Mouse (Mus musculus) lung, adult 18-20 months (tissue): ENCODE results near the gene Meox1.

Experiments used
- DNase-seq, 2 experiments: peaks; one replicate each; pipeline ENCODE4 v3.0.0; 2022; ENCODE audit warnings: mixed read lengths in 2 of 2

The Meox1 gene

GRCm38 (mm10) chr11:101849286-101849685, 44.9 kb downstream of the Meox1 start:
- no peak for DNase-seq

GRCm38 (mm10) chr11:101847509-101847908, 46.7 kb downstream of the Meox1 start:
- no peak for DNase-seq

DNA sequence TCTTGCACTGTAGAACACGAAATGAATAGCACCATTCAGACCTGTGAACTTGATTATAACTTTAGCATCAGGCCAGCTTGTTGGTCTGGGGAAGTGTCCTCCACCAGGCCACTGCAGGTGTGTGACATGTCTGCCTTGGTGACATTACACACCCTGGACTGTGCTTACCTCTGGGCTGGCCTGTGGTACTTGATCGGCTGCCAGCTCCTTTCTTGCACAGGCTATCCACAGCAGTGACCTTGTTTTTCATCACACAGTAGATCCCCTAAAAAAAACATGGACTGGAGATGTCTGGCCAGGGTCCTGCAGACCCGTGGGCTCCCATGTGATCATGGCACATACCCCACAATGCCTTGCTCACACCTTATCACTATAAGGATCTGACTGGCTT, 51.4 kb downstream of the Meox1 start:
- no peak for DNase-seq

DNA sequence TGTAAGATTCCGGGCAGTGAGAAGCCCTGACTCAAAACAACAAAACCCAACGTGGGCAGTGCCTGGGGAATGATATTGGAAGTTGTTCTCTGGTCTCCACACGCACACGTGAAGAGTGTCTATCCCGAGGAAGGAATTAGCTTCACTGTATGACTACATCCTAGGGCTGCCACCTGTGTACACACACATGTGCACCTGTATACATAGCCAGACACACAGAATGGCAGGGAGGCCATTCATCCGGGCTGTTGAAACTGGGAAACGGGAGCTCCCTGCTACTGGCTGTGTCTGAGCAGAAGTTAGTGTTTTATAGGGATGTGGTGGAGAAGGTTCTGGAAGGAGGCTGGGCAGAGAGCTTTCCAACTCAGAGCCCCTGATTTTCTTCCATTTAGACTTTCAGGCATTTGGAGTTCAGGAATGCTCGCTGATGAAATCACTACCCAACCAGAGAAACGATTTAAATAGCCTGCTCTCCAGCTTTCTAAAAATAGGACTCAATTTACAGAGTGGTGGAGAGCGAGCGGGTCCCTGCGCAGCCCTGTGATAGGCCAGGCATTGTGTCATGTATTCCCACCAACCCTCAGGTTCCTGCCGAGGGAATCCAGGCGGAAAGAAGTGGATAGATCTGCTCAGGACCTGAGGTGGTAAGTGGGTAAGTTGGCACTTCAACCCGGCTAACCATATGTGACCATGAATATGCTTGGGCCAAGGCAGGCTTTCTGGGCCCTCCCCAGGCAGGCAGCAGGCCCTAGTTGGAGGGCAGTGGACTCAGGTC, 52.0 kb downstream of the Meox1 start:
- peak in 1 of 2 experiments; percentile 24 for DNase-seq

DNA sequence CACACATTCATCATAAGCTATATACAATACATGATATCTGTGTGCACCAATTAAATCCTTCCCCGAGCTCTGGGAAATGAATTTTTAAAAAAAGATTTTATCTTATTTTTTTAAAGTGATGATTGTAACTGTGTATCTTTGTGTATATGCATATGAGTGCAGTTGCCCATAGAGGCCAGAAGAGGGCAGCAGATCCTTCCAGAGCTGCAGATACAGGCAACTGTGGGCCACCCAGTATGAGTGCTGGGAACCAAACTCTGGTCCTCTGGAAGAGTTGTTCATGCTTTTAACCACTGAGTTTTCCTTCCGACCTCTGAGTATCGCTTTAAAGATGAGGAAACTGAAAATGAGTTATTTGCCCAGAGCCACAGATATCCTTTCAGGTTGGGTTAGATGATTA, 53.8 kb downstream of the Meox1 start:
- DNase-seq: no peak

- peak; percentile 10 to 31 for DNase-seq
Observed at GRCm38 (mm10) chr11:101839426-101839825, 54.7 kb downstream of the Meox1 start.

DNA sequence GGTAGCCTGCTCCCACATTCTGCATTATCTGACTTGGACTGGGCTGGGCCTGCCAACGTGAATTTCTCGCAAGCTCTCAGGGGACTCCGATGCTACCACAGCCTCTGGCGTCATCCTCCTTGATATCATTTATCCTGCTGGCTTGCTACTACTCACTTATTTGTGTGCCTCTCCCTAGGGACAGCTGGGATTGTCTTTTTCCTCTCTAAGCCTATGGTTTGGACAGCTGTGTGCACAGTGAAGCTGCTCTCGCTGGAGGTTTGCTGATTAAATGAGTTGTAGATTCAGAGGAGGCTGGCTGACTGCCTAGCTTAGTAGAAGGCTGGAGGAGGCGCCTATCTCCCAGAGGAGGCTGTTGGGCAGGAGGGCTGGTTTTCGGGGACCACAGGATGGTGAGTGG, 62.2 kb downstream of the Meox1 start:
- DNase-seq: no peak

- no peak for DNase-seq
Observed at GRCm38 (mm10) chr11:101830616-101831015, 63.6 kb downstream of the Meox1 start.

DNA sequence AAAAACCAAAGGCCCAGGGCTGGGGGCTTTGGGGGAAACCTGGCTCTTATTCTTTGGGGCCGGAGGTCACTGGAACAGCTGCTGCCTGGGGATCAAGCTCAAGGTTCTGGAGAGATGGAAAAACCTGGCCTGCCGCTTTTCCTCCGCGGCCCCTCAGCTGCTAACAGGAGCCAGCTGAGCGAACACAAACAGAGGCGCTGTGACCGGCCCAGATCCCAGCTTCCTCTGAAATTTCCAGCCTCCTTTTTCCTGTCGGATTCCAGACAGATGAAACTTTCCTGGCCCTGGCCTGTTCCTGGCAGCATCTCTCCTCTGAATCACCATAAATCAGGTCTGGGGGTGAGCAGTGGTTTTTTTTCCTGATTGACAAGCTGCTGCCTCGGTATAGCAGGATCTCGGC, 64.1 kb downstream of the Meox1 start:
- DNase-seq: peak in 1 of 2 experiments; percentile 10

DNA sequence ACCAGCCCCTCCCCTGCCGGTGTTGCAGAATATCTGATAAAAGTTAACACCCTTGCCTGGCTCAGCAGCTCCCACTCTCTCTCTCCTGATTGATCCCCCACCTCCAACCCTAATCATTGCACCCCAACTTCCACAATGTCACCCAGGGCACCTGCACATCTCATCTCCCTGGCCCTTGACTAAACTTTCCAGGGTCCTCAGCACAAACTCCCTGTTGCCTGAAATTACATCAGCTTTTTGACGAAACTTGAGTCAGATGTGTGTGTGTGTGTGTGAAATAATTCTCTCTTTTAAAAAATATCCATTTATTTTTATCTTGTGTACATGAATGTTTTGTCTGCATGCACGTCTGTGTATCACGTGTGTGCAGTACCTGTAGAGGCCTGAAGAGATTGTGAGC, 65.5 kb downstream of the Meox1 start:
- DNase-seq: no peak
